Mouse (Mus musculus): ENCODE measurements at regions not wholly inside any gene's neighbourhood (a gene's known extent, or its start where the extent isn't known, plus 50 kb on each side); places are given as distances from the start of the nearest gene placed in this dataset.

DNA sequence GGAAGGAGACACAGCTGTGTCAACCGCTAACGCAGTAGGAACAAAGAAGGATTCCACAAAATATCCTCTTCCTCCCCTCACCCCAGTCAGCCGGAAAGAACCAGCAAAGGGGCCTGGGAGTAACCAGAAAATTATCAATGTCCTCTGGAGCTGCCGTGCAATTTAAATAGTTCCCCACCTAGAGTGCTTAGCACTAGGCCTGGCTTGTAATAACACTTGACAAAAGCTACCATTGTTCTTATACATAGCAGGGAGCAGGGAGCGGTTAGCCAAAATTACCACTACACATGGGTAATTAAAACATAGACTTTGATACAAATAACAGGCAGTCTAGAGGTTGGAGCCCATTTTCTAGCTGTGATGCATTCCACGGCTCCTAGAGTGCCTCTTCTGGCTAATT lies 62.7 kb upstream of the Nfe2l3 start:
- DNase-seq: no peak

DNA sequence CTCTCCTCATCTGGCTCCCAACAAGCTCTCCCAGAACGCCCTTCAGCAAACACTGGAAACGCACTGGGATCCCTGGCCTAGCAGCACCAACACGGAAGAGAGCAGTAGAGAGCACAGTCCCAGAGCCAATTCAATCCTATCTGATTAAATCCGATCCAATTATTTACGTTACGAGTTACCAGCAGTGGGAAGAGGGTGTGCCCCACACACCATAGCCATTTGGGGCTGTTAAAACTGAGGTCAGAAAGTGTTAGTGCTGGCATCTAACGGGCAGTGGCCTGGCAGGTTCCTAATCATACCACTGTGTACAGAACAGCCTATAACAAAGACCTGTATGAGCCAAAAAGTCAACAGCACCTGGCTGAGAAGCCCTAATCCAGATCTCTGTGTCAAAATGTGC lies 60.1 kb upstream of the Nfe2l3 start:
- no peak for DNase-seq

DNA sequence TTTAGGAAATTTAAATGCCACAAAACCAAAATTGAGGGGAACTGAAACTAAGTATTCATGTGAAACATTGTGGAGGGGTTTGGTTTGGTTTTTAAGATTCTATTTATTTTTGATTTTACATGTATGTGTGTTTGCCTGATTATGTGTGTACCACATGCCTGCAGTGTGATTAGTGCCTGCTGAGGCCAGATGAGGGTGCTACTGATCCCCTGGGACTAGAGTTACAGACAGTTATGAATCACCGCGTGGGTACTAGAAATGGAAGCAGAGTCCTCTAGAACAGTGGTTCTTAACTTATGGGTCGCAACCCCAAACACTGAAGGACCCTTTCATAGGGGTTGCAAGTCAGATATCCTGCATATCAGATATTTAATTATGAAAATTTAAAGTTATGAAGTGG lies 54.0 kb upstream of the Nfe2l3 start:
- no peak for DNase-seq

DNA sequence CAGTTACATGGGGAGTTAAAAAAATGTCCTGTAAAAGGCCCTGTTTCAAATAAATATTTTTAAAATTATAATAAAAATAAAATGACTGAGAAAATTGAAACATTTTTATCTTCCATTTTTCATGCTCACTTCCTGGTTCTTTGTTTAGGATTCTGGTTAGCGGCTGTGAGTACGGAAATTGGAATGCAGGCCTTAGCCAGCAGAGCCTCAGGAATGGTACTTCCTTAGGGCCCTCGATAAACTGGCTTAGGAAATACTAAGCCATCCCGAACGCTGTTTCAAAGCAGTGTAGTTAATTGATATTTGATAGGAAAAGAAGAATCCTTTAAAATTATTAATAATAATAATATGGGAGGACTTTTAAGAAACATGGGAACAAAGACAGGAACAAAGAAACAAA lies 53.4 kb upstream of the Nfe2l3 start:
- no peak for DNase-seq

DNA sequence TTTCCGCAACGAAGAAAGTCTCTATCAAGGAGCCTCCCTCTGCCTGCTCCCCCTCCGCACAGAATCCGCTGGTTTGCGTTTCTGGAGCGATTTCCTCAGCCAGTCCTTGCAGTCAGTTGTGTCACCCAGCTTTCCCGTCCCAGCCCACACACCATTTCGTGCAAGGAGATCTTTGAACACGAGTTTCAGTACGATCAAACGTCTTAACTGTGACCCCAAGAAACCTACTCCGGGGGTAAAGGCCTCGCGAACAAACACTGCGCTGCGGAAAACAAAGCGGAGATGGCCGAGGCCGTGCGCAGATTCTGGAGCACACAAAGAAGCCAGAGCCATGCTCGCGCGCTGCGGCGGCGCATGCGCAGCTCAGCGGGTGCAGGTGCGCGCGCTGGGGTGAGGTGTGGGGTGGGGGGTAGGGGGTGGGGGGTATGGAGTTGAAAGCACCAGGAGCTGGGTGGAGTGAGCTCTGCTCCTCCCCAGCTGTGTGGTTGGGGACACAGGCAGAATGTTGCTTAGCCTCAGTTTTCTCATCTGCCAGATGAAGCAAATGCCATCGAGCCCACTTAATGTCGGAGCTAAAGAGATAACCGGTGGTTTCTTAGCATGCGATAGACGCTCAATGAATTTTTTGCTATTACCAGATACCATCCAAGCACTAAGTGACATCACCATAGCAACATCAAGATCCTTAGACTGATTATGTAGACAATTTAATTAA lies 52.8 kb upstream of the Nfe2l3 start:
- DNase-seq: peak; percentile 32

DNA sequence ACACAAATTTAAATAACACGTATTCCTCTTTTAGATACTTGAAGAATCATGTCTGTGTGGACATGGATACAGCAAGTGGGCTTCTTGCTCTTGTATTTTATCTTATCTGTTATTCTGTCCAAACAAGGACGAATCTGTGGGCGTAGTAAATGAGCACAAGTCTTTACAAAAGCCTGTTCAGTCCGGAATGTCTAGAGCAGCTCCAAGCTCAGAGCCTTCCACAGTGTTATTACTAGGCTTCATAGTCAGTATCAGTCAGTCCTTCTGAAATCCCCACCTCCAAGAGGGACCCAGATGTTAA lies 52.2 kb upstream of the Nfe2l3 start:
- no peak for DNase-seq

DNA sequence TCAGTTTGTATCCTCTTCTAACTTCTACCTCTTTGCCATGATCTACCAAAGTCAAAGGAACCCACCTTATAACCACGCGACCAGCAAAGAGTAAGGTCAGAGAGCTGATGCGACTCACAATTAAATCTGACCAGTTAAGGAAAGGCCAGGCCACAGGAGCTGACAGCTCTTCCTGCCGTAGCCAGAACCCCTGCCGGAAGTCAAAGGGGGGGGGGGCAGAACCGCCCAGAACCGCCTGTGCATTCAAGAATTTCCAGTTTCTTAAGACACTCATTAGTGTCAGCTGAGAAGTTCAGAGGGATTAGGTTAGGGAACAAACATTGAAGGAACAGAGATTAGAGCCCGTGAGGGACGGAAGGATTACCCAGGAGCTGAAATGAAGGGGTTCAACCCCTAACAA lies 51.0 kb upstream of the Nfe2l3 start:
- peak; percentile 15 for DNase-seq

Data from lung, postnatal 36 days (tissue).